Mouse (Mus musculus) frontal cortex, adult (tissue): ENCODE data around the gene Maml3.

ENCODE experiments used
- ATAC-seq: cut with Nextera tagmentation; 2 replicates; pipeline ENCODE4 v1.9.2; 2017; ENCODE audit warnings: mild to moderate bottlenecking, moderate library complexity, mixed read lengths; ENCODE audit not compliant: low TSS enrichment

Maml3 gene

DNA sequence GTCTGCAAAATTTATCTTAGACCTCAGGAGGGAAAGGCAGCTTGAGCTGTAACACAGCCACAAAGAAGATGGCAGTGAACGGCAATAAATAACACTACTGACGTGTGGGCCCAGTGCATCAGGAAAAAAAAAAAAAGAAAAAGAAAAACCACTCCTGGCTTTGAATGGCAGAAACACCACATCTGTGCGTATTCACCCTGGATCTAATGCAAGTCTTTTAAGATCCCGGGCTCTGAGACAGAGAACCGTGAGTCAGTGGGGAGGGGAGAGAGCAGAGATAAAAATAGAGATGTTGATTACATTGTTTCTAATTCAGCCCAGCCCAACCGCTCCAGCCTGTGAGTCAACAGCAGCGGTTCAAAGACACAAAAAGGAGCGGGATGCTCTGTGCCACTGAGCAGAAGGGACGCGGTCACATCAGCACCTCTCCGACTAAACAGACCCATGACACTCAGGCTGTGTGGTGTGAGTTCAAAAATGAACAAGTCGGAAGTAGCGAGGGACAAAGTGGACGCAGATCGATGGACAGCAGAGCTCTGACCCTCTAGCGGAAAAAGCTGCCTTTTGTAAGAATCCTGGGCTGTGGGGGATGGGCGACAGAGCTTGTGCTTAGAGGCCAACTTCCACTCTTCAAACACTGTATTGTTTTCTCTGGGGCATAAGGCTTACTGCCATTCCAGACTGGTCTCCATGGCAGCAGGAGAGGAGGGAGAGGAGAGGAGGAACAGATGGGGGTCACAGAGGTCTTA, 316.1 kb downstream of the Maml3 start:
- ATAC-seq, result peak; percentile 87

GRCm38 (mm10) chr3:51787945-51788344, 316.9 kb downstream of the Maml3 start:
- no peak for ATAC-seq

DNA sequence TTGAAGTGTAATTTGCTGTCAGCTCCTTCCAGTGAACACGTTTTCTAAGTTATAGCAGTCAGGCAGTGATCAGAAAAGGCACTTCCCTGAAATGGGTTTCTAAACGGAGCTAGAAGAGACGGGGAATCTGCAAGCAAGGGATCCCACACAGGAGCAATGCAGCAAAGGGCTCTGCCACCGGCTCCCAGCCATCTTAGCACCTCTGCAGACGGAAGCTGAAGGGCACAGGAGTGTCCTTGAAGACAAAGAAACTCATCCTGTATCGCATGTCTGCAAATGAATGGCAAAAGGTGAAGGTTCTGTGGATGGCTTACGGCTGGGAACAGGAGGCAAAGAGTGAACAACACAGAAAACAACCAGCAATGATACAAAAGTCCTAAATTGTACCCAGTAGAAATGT, 319.1 kb downstream of the Maml3 start:
- ATAC-seq, result no peak

DNA sequence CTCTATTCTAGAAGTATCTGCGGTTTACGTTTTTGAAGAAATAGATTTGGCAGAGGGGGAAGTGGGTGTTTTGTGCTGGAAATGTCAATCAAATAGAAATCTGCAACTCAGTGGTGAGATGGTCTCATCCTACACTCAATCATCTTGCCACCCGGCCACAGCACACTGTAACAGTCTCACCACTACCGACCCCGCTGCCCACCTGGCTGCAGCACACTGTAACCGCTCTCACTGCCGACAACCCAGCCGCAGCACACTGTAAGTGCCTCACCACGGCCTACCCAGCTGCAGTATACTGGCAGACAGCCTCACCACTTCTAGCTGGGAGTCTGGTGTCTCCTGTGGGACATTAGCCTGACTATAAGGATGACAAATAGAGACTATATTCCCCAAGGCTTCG, 322.7 kb downstream of the Maml3 start:
- no peak for ATAC-seq

DNA sequence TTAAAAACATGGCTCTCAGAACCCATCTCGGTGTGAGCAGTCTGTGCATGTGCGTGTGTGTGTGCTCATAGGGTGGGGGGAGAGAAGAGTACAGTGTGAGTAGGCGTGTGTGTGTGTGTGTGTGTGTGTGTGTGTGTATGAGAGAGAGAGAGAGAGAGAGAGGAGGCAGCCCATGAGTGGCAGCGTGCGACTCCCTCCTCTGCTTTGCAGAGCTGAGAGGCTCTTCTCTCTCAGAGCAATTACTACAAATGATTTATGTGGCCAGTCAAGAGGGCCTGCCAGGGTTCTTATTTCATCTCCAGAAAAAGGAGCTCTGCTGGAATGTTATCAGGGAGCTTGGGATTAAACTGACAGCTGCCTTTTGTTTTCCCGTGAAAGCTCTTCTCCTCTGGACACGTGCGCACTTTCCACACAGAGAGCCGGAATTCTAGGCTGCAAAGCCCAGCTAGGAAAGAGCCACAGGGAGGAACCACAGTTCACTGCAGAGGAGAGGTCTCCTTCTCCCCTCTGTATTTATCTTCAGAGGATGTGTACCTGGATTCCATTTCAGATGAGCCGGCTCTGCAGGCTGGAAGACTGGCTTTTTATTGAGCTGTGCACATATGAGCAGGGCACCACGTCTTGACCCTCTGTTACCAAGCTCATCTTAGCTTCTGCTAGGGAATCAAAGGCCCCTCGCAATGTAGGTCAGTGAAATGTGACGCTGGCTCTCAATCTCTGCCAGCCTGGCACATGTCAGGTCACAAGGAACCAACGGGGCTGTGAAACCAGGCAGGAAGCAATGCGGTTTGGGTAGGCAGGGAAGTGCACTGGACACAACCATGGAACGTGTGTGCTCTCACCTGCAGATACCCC, 325.9 kb downstream of the Maml3 start:
- ATAC-seq, result peak; percentile 76

DNA sequence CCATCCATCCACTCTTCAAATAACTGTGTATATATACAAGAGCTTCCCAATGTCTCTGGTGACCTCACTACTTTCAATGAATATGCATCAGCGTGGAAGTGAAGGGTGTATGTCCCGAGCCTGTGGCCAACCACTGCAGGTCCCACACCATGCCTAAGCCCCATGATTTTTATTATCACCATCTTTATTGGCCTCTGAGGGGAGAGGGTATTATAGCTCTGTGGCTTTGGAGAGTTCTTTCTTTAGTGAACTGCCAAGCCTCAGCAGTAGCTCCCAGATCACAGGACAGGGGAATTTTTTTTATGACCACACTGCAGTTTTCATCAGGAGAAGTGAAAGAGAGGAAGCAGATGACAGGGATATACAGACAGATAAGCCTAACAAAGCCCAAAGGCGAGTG, 326.7 kb downstream of the Maml3 start:
- no peak for ATAC-seq

- no peak for ATAC-seq
Observed at GRCm38 (mm10) chr3:51776018-51776611, 328.8 kb downstream of the Maml3 start.

DNA sequence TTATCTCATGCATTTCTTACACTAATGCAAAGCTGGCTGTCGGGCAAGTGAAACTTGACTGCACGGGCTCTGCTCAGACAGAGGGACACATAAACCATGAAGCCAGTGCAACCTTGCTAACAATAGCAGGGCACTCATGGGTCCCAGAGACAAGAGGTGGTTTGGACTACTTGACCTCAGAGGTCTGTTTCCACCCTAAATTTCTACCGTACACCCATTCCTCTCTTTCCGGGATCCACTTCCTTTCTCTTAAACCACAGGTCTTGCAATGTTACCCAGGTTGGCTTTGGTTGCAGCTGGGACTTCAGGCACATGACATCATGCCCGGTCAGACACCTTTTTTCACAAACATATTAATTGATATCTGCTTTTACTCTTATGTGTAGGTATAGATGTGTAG, 331.3 kb downstream of the Maml3 start:
- ATAC-seq, result no peak

GRCm38 (mm10) chr3:51771839-51772630, 332.8 kb downstream of the Maml3 start:
- ATAC-seq, result no peak

GRCm38 (mm10) chr3:51769196-51769595, 335.7 kb downstream of the Maml3 start:
- ATAC-seq, result peak; percentile 41; the same call in 1 of the 2 replicates

- ATAC-seq, result no peak
Observed at GRCm38 (mm10) chr3:51765220-51765923, 339.5 kb downstream of the Maml3 start.

- no peak for ATAC-seq
Observed at GRCm38 (mm10) chr3:51764175-51764574, 340.7 kb downstream of the Maml3 start.

DNA sequence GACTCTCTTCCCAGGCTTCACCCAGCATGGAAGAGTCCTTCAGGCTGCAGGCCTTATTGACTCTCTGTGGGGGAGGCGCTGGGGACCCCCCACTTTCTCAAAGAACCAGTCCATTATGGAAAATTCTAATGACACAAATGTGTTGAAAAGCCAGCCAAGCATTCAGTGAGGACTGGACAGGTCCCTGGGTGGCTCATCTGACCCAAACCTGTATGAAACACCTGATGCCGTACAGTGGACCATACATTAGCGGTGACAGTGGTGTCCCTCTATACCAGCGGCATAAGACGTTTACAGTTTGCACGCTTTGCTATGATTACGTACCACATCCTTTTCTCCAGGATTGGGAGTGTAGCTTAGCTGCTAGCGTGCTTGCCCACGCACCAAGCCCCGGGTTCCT, 342.0 kb downstream of the Maml3 start:
- no peak for ATAC-seq

GRCm38 (mm10) chr3:51759534-51759933, 345.3 kb downstream of the Maml3 start:
- no peak for ATAC-seq

- no peak for ATAC-seq
Observed at GRCm38 (mm10) chr3:51757032-51757431, 347.8 kb downstream of the Maml3 start.

DNA sequence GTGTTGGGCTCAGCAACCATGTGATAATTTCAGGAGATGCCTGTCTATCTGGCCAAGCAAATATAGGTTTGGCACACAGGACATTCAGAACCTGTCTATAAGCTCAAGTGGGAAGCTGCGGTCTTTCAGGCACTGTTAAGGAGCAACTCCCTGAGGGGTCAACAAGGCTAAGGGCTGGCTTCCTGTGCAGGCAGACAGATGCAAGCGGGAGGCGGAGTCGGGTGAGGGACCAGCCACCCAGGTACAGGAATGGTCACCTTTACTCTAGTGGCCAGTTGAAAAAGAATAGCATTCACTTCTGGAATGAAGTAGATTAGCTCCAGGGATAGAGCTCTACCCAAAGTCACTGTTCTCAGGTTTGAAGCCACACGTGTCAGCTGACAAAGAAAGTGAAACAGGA, 348.6 kb downstream of the Maml3 start:
- ATAC-seq, result no peak

DNA sequence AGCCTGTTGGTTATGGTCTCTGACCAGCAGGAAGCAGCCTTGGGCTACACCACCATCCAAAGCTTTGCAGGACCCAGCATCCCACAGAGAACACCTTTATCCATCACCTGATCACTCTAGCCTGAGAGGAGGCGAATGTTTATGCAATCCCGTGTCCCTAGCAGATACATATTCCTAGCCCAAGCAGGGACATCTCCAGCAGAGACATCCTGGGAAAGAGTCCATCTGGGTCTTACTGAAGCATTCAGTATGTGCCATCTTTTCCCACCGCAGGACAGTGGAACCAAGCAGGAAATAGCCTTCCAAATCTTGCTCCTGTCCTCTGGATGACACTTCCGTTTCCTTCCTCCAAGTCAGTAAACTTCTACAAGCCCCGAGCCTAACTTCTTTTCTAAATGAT, 351.6 kb downstream of the Maml3 start:
- ATAC-seq, result no peak

GRCm38 (mm10) chr3:51751440-51751839, 353.4 kb downstream of the Maml3 start:
- no peak for ATAC-seq

DNA sequence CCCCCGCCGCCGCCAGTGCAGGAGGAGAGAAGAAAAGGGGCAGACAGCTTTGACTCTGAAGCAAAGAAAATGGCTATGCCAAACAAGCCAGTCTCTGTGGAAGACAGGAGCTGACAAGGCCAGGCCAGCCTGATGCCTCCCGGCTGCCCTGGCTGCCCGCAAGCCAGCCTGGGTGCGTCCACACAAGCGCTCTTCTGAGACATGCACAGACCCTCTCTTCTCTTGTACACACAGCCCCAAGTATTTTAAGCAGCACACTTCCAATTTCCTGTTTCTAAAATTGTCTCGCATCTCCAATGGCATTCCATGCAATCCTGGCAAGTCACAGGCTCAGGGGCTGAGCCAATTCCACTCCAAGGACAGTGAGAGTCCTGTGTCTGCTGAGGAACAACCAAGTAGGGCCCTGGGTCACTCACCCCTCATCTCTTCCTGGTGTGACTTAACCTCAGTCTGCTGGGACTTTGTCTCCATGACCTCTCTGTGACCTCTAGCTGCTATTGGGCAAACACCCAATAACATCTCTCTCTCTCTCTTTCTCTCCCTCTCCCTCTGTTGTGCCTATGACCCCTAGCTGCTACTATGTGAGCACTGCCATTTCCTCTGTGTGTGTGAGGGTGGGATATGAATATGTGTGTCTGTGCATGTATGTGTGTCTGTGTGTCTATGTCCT, 354.9 kb downstream of the Maml3 start:
- ATAC-seq, result peak; percentile 66

DNA sequence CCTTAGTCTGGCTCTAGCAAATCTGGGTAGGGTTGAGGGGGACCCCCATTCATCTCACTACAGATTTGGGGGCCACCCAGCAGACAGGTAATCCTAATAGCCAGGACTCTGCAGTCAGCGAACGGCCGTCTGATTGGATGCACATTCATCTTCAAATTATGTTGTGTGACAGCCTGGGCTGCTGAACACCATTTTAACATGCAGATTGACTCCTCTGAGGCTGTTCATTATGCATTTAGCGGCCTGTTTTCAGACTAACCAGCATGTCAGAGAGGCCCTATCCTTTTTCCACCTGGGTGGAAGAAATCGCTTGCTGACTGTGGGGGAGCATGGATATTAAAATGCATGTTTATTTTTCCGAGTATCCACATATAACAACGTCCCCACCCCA, 355.5 kb downstream of the Maml3 start:
- peak; percentile 51; the same call in 1 of the 2 replicates for ATAC-seq
